ENCODE assay signal across 8 mouse cellular contexts in genomic region chr10:34208031-34208430, GRCm38 (mm10). TPM values are rescaled to one million over a fixed set of nuclear protein-coding genes. Genes with fewer than 3 reads are reported as not detected.
DNase-seq lines count a peak whose midpoint lies in the region; ATAC-seq lines count a peak whose summit lies in the region.

No protein-coding gene starts in this region.

- H3K4me1 ChIP-seq in forebrain, embryonic 15.5 days = peaks cover 11% of the 10 kb centered on the region
- peaks cover 8% of the 10 kb centered on the region; the same call in 1 of the 2 replicates for H3K4me1 ChIP-seq in liver, embryonic 13.5 days (replicated peaks)
- 0 out of 2 replicates have a peak, but pooled peaks cover 3% of the 10 kb centered on the region for H3K4me1 ChIP-seq in stomach, embryonic 15.5 days

- H3K4me2 ChIP-seq in forebrain, embryonic 15.5 days (replicated peaks) = peak overlapping the region; percentile 91
- H3K4me2 ChIP-seq in liver, embryonic 13.5 days = peak overlapping the region; percentile 63
- H3K4me2 ChIP-seq in stomach, embryonic 15.5 days = peak overlapping the region; percentile 81

- H3K4me3 ChIP-seq in forebrain, embryonic 15.5 days = peak overlapping the region; percentile 86
- H3K4me3 ChIP-seq in liver, embryonic 13.5 days (replicated peaks) = peak overlapping the region; percentile 54
- H3K4me3 ChIP-seq in stomach, embryonic 15.5 days (replicated peaks) = peak overlapping the region; percentile 71

- no peak overlapping the region for H3K27ac ChIP-seq in forebrain, embryonic 15.5 days (replicated peaks)
- H3K27ac ChIP-seq in liver, embryonic 13.5 days = no peak overlapping the region
- H3K27ac ChIP-seq in stomach, embryonic 15.5 days = peak overlapping the region; percentile 93

- ATAC-seq in forebrain, embryonic 15.5 days (replicated peaks) = no peak
- ATAC-seq in liver, embryonic 13.5 days (ENCODE audit: low read depth) = no peak
- no peak for ATAC-seq in stomach, embryonic 15.5 days (ENCODE audit: insufficient read depth, low FRiP score, low read depth)

- intact Hi-C loops in left cerebral cortex, postnatal 10 days (cut with DNase I) = loop anchor here (5.0 kb wide), 1 partner anchor 74 kb away; the partner anchor contains the start of gene Tspyl1

- no peaks in the 10 kb centered on the region for H3K36me3 ChIP-seq in forebrain, embryonic 15.5 days
- H3K36me3 ChIP-seq in liver, embryonic 13.5 days = no peaks in the 10 kb centered on the region
- no peaks in the 10 kb centered on the region for H3K36me3 ChIP-seq in stomach, embryonic 15.5 days

- H3K9me3 ChIP-seq in forebrain, embryonic 15.5 days = no peaks in the 10 kb centered on the region
- H3K9me3 ChIP-seq in liver, embryonic 13.5 days (replicated peaks) = no peaks in the 10 kb centered on the region
- H3K9me3 ChIP-seq in stomach, embryonic 15.5 days = no peaks in the 10 kb centered on the region

- 4% methylated on average over 13 of the region's 13 CpGs for WGBS in forebrain, embryonic 15.5 days
- 25% methylated on average over 13 of the region's 13 CpGs for WGBS in liver, embryonic 13.5 days (ENCODE audit: insufficient replicate concordance)
- WGBS in stomach, embryonic 15.5 days = 9% methylated on average over 13 of the region's 13 CpGs

- H3K27me3 ChIP-seq in forebrain, embryonic 15.5 days = no peaks in the 10 kb centered on the region
- peaks cover 39% of the 10 kb centered on the region for H3K27me3 ChIP-seq in liver, embryonic 13.5 days
- no peaks in the 10 kb centered on the region for H3K27me3 ChIP-seq in stomach, embryonic 15.5 days (replicated peaks)

- no peak overlapping the region for H3K9ac ChIP-seq in forebrain, embryonic 15.5 days (replicated peaks)
- H3K9ac ChIP-seq in liver, embryonic 13.5 days = no peak overlapping the region
- H3K9ac ChIP-seq in stomach, embryonic 15.5 days = no peak overlapping the region

- DNase-seq in retina, embryonic 14.5 days (ENCODE audit: low spot score) = peak; percentile 17
- DNase-seq in retina, postnatal 1 day = no peak
- no peak for DNase-seq in liver, embryonic 13.5 days
- no peak for DNase-seq in layer of hippocampus, adult 9-11 months
- DNase-seq in left cerebral cortex, postnatal 10 days (ENCODE audit: extremely low spot score in 1 of 2, low spot score in 2 of 2) = no peak
- no peak for DNase-seq in cerebellum, postnatal 14 days

RNA-seq across cellular contexts. Expression of gene Dse, which starts 0.5 kb away (rescaled TPM):
- 4.3 and 4.7 TPM in 2 replicates for polyA plus RNA-seq in forebrain, embryonic 15.5 days (2015; fragmentation: Nextera tagmentation; extraction: Ambion mirVana)
- polyA plus RNA-seq in liver, embryonic 13.5 days (2015; fragmentation: Nextera tagmentation; extraction: Ambion mirVana) = 6.0 and 7.9 TPM in 2 replicates
- 16.7 and 19.2 TPM in 2 replicates for polyA plus RNA-seq in stomach, embryonic 15.5 days (2015; fragmentation: Nextera tagmentation; extraction: Ambion mirVana)
- total RNA-seq in left cerebral cortex, postnatal 10 days (2021) = 10 to 100 TPM in 1 of 2 experiments, 1 to 10 TPM in 1; 6.0 to 10.5 TPM
